In genomic region chr10:8756604-8757354, GRCm38 (mm10) we compare ENCODE assay signal across 9 mouse cellular contexts.
DNase-seq lines count a peak whose midpoint lies in the region; ATAC-seq and TF ChIP-seq lines count a peak whose summit lies in the region.
"Had no signal": no experiment of that assay in that cellular context is flagged by ENCODE, and none has a peak within 500 bp of the region (broad histone marks: within the 10 kb centered on the region; RNA-seq: fewer than 3 reads in every experiment).

No protein-coding gene starts in this region.

- no peak for ATAC-seq in hindbrain, embryonic 11.5 days (ENCODE audit: low FRiP score)
- no peak for ATAC-seq in heart, postnatal 0 days (ENCODE audit: insufficient read depth, low read depth)
- no peak for ATAC-seq in midbrain, embryonic 14.5 days (ENCODE audit: low FRiP score, low TSS enrichment)

- WGBS in hindbrain, embryonic 10.5 days = 77% methylated on average over 11 of the region's 11 CpGs
- 80% methylated on average over 11 of the region's 11 CpGs for WGBS in hindbrain, embryonic 11.5 days
- 63% methylated on average over 11 of the region's 11 CpGs for WGBS in heart, postnatal 0 days
- WGBS in midbrain, embryonic 14.5 days = 63% methylated on average over 11 of the region's 11 CpGs

- no peaks in the 10 kb centered on the region for H3K27me3 ChIP-seq in hindbrain, embryonic 10.5 days (ENCODE audit: insufficient read depth, poor library complexity, severe bottlenecking)
- H3K27me3 ChIP-seq in hindbrain, embryonic 11.5 days (ENCODE audit: control insufficient read depth, insufficient read depth, low read length) = no peaks in the 10 kb centered on the region
- no peaks in the 10 kb centered on the region for H3K27me3 ChIP-seq in heart, postnatal 0 days (ENCODE audit: control insufficient read depth, insufficient read depth, low read length)
- H3K27me3 ChIP-seq in midbrain, embryonic 14.5 days (ENCODE audit: control insufficient read depth, insufficient read depth, low read length) = no peaks in the 10 kb centered on the region
- H3K27me3 ChIP-seq: liver, embryonic 13.5 days had no signal

- no peak for TF ChIP-seq POLR2A in cortical plate, adult 2 months (IDR thresholded peaks at IDR 0.05; ENCODE audit: extremely low read depth, insufficient read depth, low read length)

- no peak for DNase-seq in hindbrain, embryonic 10.5 days (ENCODE audit: low spot score)
- DNase-seq in hindbrain, embryonic 11.5 days (ENCODE audit: low spot score) = no peak
- DNase-seq in heart, postnatal 0 days (ENCODE audit: low spot score) = no peak
- no peak for DNase-seq in midbrain, embryonic 14.5 days
- DNase-seq in thymus, postnatal 25 days = no peak
- no peak for DNase-seq in c-Kit-positive CD71-positive TER-119-positive erythroid progenitor cells, embryonic 14.5 days (ENCODE audit: low spot score)
- no peak for DNase-seq in B cell, adult 2 months
- DNase-seq: liver, embryonic 13.5 days had no signal

- H3K4me1 ChIP-seq in hindbrain, embryonic 10.5 days (replicated peaks) = peaks cover 52% of the 10 kb centered on the region
- H3K4me1 ChIP-seq in hindbrain, embryonic 11.5 days (replicated peaks; ENCODE audit: control insufficient read depth, insufficient read depth, low read length) = peaks cover 9% of the 10 kb centered on the region
- H3K4me1 ChIP-seq in cortical plate, adult 2 months (ENCODE audit: control insufficient read depth, insufficient read depth, low read length) = peaks cover 3% of the 10 kb centered on the region; the same call in 1 of the 2 replicates
- H3K4me1 ChIP-seq in heart, postnatal 0 days (ENCODE audit: control insufficient read depth, insufficient read depth) = no peaks in the 10 kb centered on the region
- H3K4me1 ChIP-seq in midbrain, embryonic 14.5 days (ENCODE audit: control insufficient read depth, insufficient read depth, low read length) = peaks cover 39% of the 10 kb centered on the region
- H3K4me1 ChIP-seq: liver, embryonic 13.5 days had no signal

- TF ChIP-seq CTCF in cortical plate, adult 2 months (IDR thresholded peaks at IDR 0.05; ENCODE audit: extremely low read depth, insufficient read depth, low read length) = no peak
- no peak for TF ChIP-seq CTCF in heart, postnatal 0 days (IDR thresholded peaks at IDR 0.05; ENCODE audit: low read depth)

- no peak overlapping the region for H3K9ac ChIP-seq in hindbrain, embryonic 11.5 days (ENCODE audit: low read depth, low read length)
- H3K9ac ChIP-seq in heart, postnatal 0 days (replicated peaks; ENCODE audit: low read depth, low read length) = no peak overlapping the region
- H3K9ac ChIP-seq in midbrain, embryonic 14.5 days (replicated peaks; ENCODE audit: low read length) = peak overlapping the region; percentile 36; the same call in 1 of the 2 replicates
- H3K9ac ChIP-seq: liver, embryonic 13.5 days had no signal

- peak overlapping the region; percentile 78 for H3K27ac ChIP-seq in hindbrain, embryonic 10.5 days
- H3K27ac ChIP-seq in hindbrain, embryonic 11.5 days (ENCODE audit: low read depth, low read length) = no peak overlapping the region
- 0 out of 2 replicates have a peak overlapping the region, but pooled peaks have one; percentile 78 for H3K27ac ChIP-seq in cortical plate, adult 2 months (ENCODE audit: insufficient read depth, low read length)
- H3K27ac ChIP-seq in heart, postnatal 0 days (ENCODE audit: low read depth) = peak overlapping the region; percentile 76
- H3K27ac ChIP-seq in midbrain, embryonic 14.5 days (replicated peaks; ENCODE audit: low read depth, low read length) = peak overlapping the region; percentile 67
- H3K27ac ChIP-seq: liver, embryonic 13.5 days had no signal

- no peaks in the 10 kb centered on the region for H3K9me3 ChIP-seq in hindbrain, embryonic 10.5 days
- H3K9me3 ChIP-seq in hindbrain, embryonic 11.5 days (ENCODE audit: control insufficient read depth, low read length) = no peaks in the 10 kb centered on the region
- no peaks in the 10 kb centered on the region for H3K9me3 ChIP-seq in heart, postnatal 0 days (replicated peaks; ENCODE audit: control insufficient read depth, low read length)
- no peaks in the 10 kb centered on the region for H3K9me3 ChIP-seq in midbrain, embryonic 14.5 days (ENCODE audit: control insufficient read depth, low read length)
- H3K9me3 ChIP-seq: liver, embryonic 13.5 days had no signal

- H3K4me2 ChIP-seq in hindbrain, embryonic 11.5 days (replicated peaks; ENCODE audit: low read depth, low read length) = no peak overlapping the region; the same call in 1 of the 2 replicates
- peak overlapping the region; percentile 31 for H3K4me2 ChIP-seq in heart, postnatal 0 days (ENCODE audit: low read depth, low read length)
- peak overlapping the region; percentile 55 for H3K4me2 ChIP-seq in midbrain, embryonic 14.5 days (ENCODE audit: low read length)
- H3K4me2 ChIP-seq: liver, embryonic 13.5 days had no signal

- peaks cover 34% of the 10 kb centered on the region for H3K36me3 ChIP-seq in hindbrain, embryonic 10.5 days
- H3K36me3 ChIP-seq in hindbrain, embryonic 11.5 days (ENCODE audit: control insufficient read depth, insufficient read depth, low read length) = no peaks in the 10 kb centered on the region
- 0 out of 2 replicates have a peak, but pooled peaks cover 12% of the 10 kb centered on the region for H3K36me3 ChIP-seq in heart, postnatal 0 days (replicated peaks; ENCODE audit: control insufficient read depth, insufficient read depth, low read length)
- H3K36me3 ChIP-seq in midbrain, embryonic 14.5 days (ENCODE audit: control insufficient read depth, insufficient read depth, low read length) = no peaks in the 10 kb centered on the region
- H3K36me3 ChIP-seq: liver, embryonic 13.5 days had no signal

- TF ChIP-seq EP300 in heart, postnatal 0 days (IDR thresholded peaks at IDR 0.05; ENCODE audit: low read depth) = no peak

- peak overlapping the region; percentile 31; the same call in 1 of the 2 replicates for H3K4me3 ChIP-seq in hindbrain, embryonic 10.5 days
- H3K4me3 ChIP-seq in hindbrain, embryonic 11.5 days (ENCODE audit: low read depth, low read length) = no peak overlapping the region
- no peak overlapping the region for H3K4me3 ChIP-seq in cortical plate, adult 2 months (ENCODE audit: insufficient read depth, low read length)
- H3K4me3 ChIP-seq in heart, postnatal 0 days (ENCODE audit: low read depth, low read length) = no peak overlapping the region
- H3K4me3 ChIP-seq in midbrain, embryonic 14.5 days (replicated peaks; ENCODE audit: low read depth, low read length) = peak overlapping the region; percentile 22
- H3K4me3 ChIP-seq: liver, embryonic 13.5 days had no signal

Comparison
In these comparisons a context has a peak if more than half of its experiments do, and no peak if none do; other contexts are left out.
1. H3K4me3 ChIP-seq: peak in hindbrain, embryonic 10.5 days (single experiment) and midbrain, embryonic 14.5 days (single experiment); none in hindbrain, embryonic 11.5 days (single experiment), cortical plate, adult 2 months (single experiment) and heart, postnatal 0 days (single experiment).